Mouse (Mus musculus): Measurements from ENCODE around the gene St7.

DNA sequence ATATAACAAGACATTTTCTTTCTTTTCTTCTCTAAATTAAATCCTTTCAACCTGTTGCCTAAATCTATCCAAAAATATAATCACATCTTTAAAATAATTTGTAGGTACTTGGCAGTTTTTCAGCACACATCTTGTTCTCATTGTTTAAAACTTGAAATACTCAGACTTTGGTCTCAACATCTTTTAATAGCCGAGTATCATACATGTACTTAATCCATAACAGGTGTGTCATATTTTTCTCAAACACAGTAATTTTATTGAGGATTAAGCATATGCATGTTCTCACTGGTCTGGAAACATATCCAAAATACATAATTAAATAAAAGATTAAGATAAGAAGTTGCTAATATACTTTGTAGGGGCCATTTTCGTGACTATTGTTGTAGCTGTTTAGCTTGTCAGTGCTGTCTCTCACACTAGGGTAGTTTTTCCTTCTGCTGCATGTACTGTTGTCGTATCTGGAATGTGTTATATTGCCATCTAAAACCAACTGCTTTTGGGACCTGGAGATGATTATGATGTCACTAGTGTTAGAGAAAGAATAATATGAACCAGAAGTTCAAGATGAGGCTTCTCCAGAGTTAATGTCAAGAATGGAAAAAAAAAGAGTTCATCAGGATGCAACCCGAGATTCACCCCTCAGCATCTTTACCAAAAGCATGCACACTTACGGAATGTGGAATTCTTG is 161.0 kb downstream of the St7 start:
- TF ChIP-seq CTCF (IDR thresholded peaks at IDR 0.05; ENCODE audit: borderline replicate concordance, insufficient read depth, low read length) (no peak), POLR2A (IDR thresholded peaks at IDR 0.05; ENCODE audit: low read depth, low read length) (no peak)

All from embryonic fibroblast, embryonic 13.5 days (primary cell).